Mouse (Mus musculus): ENCODE measurements at regions not wholly inside any gene's neighbourhood (a gene's known extent, or its start where the extent isn't known, plus 50 kb on each side); places are given as distances from the start of the nearest gene placed in this dataset.

DNA sequence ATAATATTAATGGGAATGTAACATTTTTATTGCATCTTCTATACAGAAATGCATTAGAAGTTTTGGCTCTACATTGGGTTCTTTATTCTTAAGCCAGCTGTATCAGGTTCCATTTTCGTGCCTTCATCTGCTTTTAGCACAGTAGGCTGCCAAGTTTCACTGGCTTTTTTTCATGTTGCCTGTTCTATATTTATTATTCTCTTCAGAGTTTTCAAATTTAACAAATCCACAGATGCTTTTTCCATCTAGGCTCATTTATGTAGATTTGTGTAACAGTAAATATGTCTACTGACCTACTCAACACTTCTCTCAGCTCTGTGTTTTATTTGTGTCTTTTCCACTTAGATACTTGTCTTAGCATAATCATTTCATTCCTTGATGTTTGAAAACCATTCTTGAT is 363.3 kb upstream of the Manea start:
- TF ChIP-seq CTCF (IDR thresholded peaks at IDR 0.05; ENCODE audit: low read depth) (no peak), EP300 (IDR thresholded peaks at IDR 0.05; ENCODE audit: low read depth) (no peak)

Data from heart, postnatal 0 days (tissue).